Mouse (Mus musculus) thymus, adult 18-20 months (tissue): Measurements from ENCODE around the gene Adi1.

Experiments
- DNase-seq, 2 experiments: peaks; one replicate each; pipeline ENCODE4 v3.0.0; 2022; ENCODE audit warnings: mixed read lengths in 2 of 2

Gene Adi1

GRCm38 (mm10) chr12:28694776-28695175 is 19.7 kb downstream of the Adi1 start:
- no peak for DNase-seq

- DNase-seq, result no peak
Observed at GRCm38 (mm10) chr12:28697821-28698595, 23.0 kb downstream of the Adi1 start.

GRCm38 (mm10) chr12:28699086-28699485 is 24.1 kb downstream of the Adi1 start:
- no peak for DNase-seq

- no peak for DNase-seq
Observed at GRCm38 (mm10) chr12:28699656-28700055, 24.6 kb downstream of the Adi1 start.

GRCm38 (mm10) chr12:28700101-28700511 is 25.1 kb downstream of the Adi1 start:
- DNase-seq, result peak in 1 of 2 experiments; percentile 11

DNA sequence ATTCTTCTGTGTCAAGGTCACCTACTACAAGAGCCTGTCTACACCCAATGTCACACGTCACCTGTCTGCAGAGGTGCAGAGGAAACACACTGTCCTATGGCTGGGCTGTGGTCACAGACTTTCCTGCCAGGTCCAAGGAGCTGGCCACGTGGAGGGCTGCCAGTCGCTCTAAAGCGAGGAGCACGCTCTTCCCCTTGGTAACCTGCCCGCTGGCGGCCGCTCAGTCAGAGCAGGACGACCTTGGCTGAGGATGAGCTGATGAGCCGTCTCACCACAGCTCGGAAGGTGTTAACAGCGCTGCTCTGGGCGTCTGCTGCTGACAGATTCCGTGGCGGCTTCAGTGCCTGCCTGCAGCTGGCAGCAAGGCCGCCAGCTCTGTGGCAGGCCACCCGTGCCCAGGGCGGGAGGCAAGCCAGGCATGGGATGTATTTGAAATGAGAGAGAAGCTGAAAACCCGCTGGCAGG is 25.6 kb downstream of the Adi1 start:
- DNase-seq, result no peak

DNA sequence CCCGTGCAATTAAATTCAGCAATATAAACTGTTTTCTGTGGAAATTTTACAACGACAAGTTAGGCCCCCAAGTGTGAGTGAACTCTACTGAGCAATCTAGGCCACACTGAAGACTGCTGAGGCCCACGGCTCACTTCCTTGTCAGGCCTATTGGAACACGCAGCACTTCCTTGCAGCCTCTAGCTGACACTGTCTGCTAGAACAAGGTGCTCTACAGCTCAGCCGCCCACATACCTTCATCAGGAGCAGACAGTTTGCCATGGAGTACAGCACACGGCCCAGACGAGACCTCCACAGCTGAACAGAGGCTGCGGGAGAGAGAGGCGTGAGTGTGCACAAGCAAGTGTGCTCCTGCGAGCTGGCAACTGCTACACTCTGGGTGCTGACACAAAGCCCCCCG is 26.3 kb downstream of the Adi1 start:
- no peak for DNase-seq

GRCm38 (mm10) chr12:28704381-28704780 is 29.4 kb downstream of the Adi1 start:
- DNase-seq, result no peak

- DNase-seq, result no peak
Observed at GRCm38 (mm10) chr12:28705204-28705603, 30.2 kb downstream of the Adi1 start.

DNA sequence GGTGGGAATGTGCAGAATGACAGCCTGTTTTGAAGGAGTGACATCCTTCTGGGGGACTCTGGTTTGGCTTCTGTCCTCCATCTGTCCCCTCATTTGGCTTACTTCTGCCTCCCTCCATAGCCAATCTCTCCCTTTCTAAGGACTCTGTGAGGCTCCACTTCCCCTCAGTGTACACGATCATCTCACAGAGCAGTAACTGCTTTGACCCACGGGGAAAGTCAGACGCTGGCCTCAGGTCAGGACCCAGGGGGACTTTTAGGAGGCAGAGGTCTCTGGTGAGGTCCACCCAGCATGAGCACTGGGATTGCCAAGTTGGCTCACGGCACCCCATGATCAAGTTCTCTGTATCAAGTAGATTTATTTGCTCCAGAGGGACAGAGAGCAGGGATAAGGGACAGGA is 33.1 kb downstream of the Adi1 start:
- no peak for DNase-seq

GRCm38 (mm10) chr12:28710566-28711185 is 35.6 kb downstream of the Adi1 start:
- no peak for DNase-seq

DNA sequence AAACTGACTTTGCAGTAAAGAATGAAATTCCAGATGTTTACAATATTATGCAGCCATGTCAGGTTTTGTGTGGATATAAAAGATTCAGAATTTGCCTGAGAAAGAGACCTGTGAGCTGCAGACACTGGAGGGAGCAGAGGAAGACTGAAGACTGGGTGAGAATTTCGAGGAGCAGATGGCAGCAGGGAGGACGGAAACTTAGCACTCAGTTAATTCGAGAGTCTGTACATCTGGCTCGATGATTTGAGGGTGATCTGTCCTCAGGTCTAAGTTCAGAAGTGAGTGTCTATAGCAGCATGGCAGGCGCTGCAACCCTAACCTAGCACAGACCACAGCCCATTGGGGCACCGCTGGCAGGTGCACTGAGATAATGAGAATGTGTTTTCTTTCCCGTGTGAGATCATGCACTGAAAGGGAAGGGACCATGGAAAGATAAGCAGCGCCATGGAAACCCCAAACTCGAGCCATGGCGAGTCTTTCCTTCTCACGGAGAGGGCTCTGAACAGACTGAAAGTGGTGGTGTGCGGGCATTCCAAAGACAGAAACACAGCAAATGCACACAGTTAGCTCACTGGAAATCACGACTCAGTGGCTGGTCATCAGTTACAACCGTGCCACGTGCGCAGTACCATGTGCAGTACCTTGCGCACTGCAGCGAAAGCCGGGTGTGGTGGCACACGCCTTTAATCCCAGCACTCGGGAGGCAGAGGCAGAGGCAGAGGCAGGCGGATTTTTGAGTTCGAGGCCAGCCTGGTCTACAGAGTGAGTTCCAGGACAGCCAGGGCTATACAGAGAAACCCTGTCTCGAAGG is 40.0 kb downstream of the Adi1 start:
- DNase-seq, result no peak

DNA sequence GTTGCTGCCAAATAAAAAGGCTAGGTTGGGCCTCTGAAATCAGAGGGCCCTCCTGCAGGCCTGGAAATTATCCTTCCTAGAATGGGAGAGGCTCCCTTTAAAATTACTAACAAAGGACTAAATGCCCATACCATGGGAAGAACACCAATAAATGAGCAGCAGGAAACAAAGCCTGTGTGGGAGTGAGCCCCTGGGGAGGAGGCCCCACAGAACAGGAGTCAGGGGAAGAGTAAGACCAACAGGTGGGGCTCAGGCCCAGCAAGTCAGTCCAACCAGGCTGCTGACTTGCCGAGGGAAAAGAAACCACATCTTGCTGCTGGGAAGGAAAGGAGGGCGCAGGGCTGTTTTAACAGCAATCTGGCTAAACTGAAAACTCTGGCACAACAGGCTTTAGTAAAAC is 42.0 kb downstream of the Adi1 start:
- no peak for DNase-seq

GRCm38 (mm10) chr12:28718106-28718505 is 43.1 kb downstream of the Adi1 start:
- DNase-seq, result no peak

DNA sequence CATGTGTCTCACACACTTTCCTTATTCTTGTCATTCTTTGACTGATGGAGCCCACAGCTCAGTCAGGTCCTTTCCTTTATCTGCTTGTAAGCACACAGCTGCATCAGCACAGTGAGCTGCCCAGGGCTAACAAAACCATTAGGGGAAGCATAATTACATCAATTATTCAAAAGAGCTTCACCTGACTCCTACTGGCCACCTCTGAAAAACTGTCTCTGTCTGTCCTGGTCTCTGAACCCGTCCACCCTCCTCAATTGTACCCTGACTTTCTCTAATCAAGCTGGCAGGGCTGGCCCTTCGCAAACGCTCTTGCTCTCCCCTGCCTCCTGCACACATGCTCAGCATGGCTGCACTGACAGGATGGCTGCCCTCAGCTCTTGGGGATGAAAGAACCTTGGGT is 49.3 kb downstream of the Adi1 start:
- no peak for DNase-seq

DNA sequence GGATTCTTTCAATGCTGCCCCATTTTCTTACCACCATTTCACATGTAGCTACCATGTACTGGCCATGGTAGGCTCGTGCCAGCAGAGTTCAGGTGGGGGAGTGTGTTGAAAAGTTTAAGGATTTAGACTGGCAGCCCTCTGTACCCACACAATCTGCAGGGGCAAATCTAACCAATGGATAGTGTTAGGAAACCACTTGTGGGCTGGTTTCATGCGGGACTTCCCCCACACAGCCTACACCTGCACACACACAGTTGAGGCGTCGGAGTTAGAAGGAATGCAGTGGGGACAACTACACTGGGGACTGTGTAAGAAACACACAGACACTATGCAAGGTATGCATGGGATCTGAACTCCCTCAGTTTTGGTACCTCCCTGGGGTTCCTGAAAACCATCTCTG is 51.2 kb downstream of the Adi1 start:
- no peak for DNase-seq

- no peak for DNase-seq
Observed at GRCm38 (mm10) chr12:28727061-28727460, 52.0 kb downstream of the Adi1 start.
